Mouse (Mus musculus): Measurements from ENCODE around the gene Tmem38a. TPM values are rescaled to one million over a fixed set of nuclear protein-coding genes. Genes with fewer than 3 reads are reported as not detected.

Tmem38a gene
- polyA plus RNA-seq (2015; fragmentation: Nextera tagmentation; extraction: Ambion mirVana), result 20.9 and 36.5 TPM in 2 replicates

DNA sequence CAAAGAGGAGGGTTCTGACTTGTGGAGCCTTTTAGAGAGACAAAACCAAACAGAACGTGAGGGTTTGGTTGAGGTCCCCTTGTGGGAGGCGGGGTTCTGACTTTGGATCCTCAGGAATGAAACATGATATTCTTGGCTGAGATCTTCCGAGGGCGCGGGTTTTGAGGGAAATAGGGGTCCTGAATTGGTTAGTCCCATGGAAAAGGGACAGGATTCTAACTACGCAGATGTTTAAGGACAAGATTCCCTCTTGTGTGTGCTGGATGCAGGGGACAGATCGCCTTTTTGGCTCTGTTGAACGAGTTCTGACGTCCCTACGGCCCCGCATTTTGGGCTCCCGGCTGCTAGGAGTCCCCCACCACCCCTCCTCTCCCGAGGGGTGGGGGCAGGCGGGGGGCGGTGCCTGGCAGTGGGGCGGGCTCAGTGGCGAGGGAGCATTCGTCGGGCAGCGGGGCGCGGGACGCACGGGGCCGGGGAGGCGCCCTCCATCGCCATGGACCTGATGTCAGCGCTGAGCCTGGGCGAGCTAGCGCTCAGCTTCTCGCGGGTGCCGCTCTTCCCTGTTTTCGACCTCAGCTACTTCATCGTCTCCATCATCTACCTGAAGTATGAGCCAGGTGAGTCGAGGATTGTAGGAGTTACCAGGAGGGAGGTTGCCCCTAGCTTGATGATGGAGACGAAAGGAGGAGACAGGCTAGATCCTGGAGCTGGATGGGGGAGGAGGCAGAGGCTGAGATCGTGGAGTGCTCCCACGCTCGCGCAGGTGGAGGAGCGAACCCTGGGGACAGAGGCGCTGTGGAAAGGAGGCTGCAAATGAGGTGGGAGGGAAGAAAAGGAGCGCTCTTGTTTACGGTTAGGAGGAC lies at the start of gene Tmem38a:
Tmem38a (plus strand) TSS at position 445 of the 863 bp plus-strand sequence.
- no peaks in the 10 kb centered on the region for H3K9me3 ChIP-seq (replicated peaks; ENCODE audit: control insufficient read depth, low read length)
- H3K4me2 ChIP-seq (ENCODE audit: low read depth, low read length), result peak within 1 kb of the TSS; percentile 96
- no peaks in the 10 kb centered on the region for H3K27me3 ChIP-seq (ENCODE audit: control insufficient read depth, insufficient read depth, low read length)
- peak; percentile 26 for ATAC-seq (ENCODE audit: insufficient read depth, low FRiP score)
- peak within 1 kb of the TSS; percentile 76 for H3K4me3 ChIP-seq (replicated peaks; ENCODE audit: low read length)
- peak within 1 kb of the TSS; percentile 99 for H3K27ac ChIP-seq (ENCODE audit: low read length)
- H3K4me1 ChIP-seq (ENCODE audit: control insufficient read depth, insufficient read depth, low read length), result peaks cover 23% of the 10 kb centered on the region
- H3K36me3 ChIP-seq (ENCODE audit: control insufficient read depth, insufficient read depth, low read length), result peaks cover 9% of the 10 kb centered on the region
- WGBS, result under 1% methylated on average over 45 of the region's 45 CpGs
- H3K9ac ChIP-seq (ENCODE audit: low read length), result peak within 1 kb of the TSS; percentile 87

DNA sequence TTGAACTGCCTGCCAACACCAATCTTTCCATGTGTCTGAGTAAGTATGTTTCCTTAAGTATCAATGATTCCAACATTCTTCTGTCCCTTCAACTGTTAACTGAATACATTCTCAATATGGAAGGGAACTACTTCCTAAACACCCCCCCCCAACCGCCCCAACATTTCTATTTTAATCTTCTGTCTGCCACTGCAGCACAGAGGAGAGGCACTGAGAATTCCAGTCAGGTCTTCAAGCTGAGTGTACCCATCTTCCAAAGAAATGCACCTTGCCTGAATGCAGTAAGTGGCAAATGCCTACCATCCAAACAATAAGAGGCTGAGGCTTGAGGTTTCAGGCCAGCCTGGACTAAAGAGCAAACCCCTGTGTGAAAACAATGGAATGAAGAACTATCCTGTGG lies 39.8 kb upstream of the Tmem38a start:
- Histone ChIP-seq H3K4me3 (replicated peaks; ENCODE audit: low read length) (no peak overlapping the region), H3K9ac (ENCODE audit: low read length) (no peak overlapping the region), H3K36me3 (ENCODE audit: control insufficient read depth, insufficient read depth, low read length) (no peaks in the 10 kb centered on the region), H3K27ac (ENCODE audit: low read length) (no peak overlapping the region), H3K9me3 (replicated peaks; ENCODE audit: control insufficient read depth, low read length) (no peaks in the 10 kb centered on the region), H3K27me3 (ENCODE audit: control insufficient read depth, insufficient read depth, low read length) (no peaks in the 10 kb centered on the region), H3K4me1 (ENCODE audit: control insufficient read depth, insufficient read depth, low read length) (no peaks in the 10 kb centered on the region), H3K4me2 (ENCODE audit: low read depth, low read length) (no peak overlapping the region)
- ATAC-seq (ENCODE audit: insufficient read depth, low FRiP score), result no peak
- 86% methylated on average over 1 of the region's 1 CpGs for WGBS

DNA sequence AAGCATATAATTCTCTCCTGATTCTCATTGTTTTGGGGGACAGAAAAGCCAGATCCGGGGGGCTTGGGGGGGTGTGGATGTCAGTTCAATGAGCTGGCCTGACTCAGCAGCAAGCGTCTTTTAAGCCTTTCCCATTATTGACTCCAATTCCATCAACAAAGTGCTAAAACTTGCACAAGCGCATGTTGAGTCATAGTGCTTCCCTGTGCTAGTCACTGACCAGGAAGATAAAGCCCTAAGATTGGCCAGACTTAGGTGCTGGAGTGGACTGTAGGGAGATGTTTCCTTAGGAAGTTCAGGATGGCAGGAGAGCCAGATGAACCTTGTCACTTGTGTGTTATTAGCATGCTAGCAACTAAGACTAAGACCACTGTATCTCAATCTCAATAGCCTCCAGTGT lies 37.0 kb upstream of the Tmem38a start:
- no peaks in the 10 kb centered on the region for H3K36me3 ChIP-seq (ENCODE audit: control insufficient read depth, insufficient read depth, low read length)
- no peak overlapping the region for H3K27ac ChIP-seq (ENCODE audit: low read length)
- no peak overlapping the region for H3K9ac ChIP-seq (ENCODE audit: low read length)
- H3K27me3 ChIP-seq (ENCODE audit: control insufficient read depth, insufficient read depth, low read length), result no peaks in the 10 kb centered on the region
- 89% methylated on average over 3 of the region's 3 CpGs for WGBS
- no peak for ATAC-seq (ENCODE audit: insufficient read depth, low FRiP score)
- no peak overlapping the region for H3K4me3 ChIP-seq (replicated peaks; ENCODE audit: low read length)
- no peaks in the 10 kb centered on the region for H3K9me3 ChIP-seq (replicated peaks; ENCODE audit: control insufficient read depth, low read length)
- no peak overlapping the region for H3K4me2 ChIP-seq (ENCODE audit: low read depth, low read length)
- H3K4me1 ChIP-seq (ENCODE audit: control insufficient read depth, insufficient read depth, low read length), result no peaks in the 10 kb centered on the region

DNA sequence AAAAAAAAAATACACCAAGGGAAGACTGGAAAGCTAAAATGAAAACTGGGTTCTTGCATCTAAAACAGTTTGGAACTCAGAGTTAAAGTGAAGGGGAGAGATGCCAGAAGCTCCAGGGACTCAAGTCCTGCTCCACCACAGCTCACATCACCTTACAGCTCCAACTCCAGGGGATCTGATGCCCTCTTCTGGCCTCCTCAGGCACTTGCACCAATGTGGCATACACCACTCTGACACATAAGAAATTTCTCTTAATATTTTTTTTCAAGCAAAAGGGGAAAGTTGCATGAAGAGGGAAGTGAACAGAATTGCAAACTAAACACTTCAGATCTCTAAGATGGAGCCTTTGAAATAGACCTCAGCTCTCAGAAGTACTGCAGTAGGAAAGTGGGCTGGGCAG lies 32.6 kb upstream of the Tmem38a start:
- Histone ChIP-seq H3K9ac (ENCODE audit: low read length) (no peak overlapping the region), H3K36me3 (ENCODE audit: control insufficient read depth, insufficient read depth, low read length) (no peaks in the 10 kb centered on the region), H3K27ac (ENCODE audit: low read length) (no peak overlapping the region), H3K27me3 (ENCODE audit: control insufficient read depth, insufficient read depth, low read length) (no peaks in the 10 kb centered on the region), H3K4me2 (ENCODE audit: low read depth, low read length) (no peak overlapping the region), H3K4me1 (ENCODE audit: control insufficient read depth, insufficient read depth, low read length) (no peaks in the 10 kb centered on the region), H3K9me3 (replicated peaks; ENCODE audit: control insufficient read depth, low read length) (no peaks in the 10 kb centered on the region), H3K4me3 (replicated peaks; ENCODE audit: low read length) (no peak overlapping the region)
- ATAC-seq (ENCODE audit: insufficient read depth, low FRiP score), result no peak

DNA sequence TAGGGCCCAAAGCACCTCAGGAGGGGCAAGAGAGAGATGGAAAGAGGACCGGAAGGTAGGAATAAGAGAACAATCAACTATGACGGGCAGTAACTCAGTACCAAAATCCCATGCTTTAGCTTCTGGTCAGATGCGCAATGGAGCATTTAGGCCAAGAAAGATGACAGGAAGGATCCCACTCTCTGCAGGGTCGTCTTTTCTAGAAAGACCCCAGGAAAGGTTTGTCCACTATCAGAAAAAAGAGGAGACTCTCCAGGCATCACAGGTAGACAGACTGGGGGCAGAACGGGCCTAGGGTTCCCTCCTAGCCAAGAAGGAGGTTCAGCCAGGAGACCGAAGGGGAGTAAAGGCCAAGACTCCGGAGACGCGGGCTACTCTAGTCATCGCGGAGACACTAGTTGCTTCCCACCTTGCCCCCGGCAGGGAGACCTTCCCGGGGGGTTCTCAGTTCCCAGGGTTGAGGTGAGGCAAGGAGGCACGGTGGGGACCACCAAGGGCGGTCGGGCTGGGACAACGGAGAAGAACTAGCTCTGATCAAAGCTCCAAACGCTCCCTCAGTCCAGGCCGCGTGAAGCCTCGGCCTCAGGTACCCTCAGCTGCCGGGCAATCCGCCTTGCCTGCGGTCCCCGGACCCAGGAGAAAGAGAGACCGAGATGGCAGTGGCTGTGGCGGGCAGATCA lies 24.6 kb upstream of the Tmem38a start:
- Histone ChIP-seq H3K4me1 (ENCODE audit: control insufficient read depth, insufficient read depth, low read length) (peaks cover 25% of the 10 kb centered on the region), H3K4me3 (replicated peaks; ENCODE audit: low read length) (peak overlapping the region; percentile 82), H3K9ac (ENCODE audit: low read length) (peak overlapping the region; percentile 97), H3K27ac (ENCODE audit: low read length) (peak overlapping the region; percentile 63; the same call in 1 of the 2 replicates), H3K9me3 (replicated peaks; ENCODE audit: control insufficient read depth, low read length) (no peaks in the 10 kb centered on the region), H3K27me3 (ENCODE audit: control insufficient read depth, insufficient read depth, low read length) (no peaks in the 10 kb centered on the region), H3K36me3 (ENCODE audit: control insufficient read depth, insufficient read depth, low read length) (no peaks in the 10 kb centered on the region), H3K4me2 (ENCODE audit: low read depth, low read length) (peak overlapping the region; percentile 85)
- no peak for ATAC-seq (ENCODE audit: insufficient read depth, low FRiP score)
- 1% methylated on average over 27 of the region's 27 CpGs for WGBS

DNA sequence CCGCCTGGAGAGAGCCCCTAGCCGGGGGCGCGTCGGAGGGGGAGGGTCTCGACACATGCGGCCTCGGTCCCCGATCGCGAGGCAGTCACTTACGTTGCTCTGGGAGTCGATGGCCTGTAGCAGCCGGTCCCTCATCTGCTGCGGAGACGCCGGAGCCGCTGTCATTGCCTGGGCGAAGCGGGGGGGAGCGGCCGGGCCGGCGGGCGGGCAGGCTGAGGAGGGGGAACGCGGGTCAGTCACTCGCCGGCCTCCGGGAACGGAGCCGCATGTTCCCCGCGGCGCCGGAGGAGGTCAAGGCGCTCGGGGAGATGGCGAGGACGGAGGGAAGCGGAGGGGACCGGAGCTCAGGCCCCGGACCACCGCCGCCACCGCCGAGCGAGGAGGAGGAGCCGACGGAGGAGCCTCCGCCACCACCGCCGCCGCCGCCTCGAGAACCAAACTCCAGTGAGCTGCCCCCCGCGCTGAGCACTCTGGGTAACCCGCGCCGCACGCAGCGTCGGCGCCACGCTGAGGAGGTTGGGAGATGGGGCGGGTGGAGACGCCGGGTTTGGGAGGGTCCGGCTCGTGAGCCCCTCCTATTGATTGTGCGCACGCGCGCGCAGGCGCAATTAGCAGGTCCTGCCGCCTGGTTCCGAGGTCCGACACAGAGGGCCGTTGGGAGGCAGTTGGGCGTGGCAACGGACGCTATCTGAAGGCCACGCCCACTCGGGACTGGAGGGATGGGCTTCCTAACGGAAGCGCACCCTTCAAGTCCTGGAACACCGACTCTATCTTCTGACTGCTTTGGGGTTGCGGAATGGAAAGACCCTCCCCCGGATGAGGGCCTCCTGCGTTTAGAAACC lies 23.8 kb upstream of the Tmem38a start, which contains the start of gene Med26:
Med26 (minus strand) TSS at position 469 of the 842 bp plus-strand sequence.
- Histone ChIP-seq H3K9ac (ENCODE audit: low read length) (peak within 1 kb of the TSS; percentile 97), H3K4me3 (replicated peaks; ENCODE audit: low read length) (peak within 1 kb of the TSS; percentile 82), H3K27me3 (ENCODE audit: control insufficient read depth, insufficient read depth, low read length) (no peaks in the 10 kb centered on the region), H3K9me3 (replicated peaks; ENCODE audit: control insufficient read depth, low read length) (no peaks in the 10 kb centered on the region), H3K27ac (ENCODE audit: low read length) (peak within 1 kb of the TSS; percentile 93), H3K4me1 (ENCODE audit: control insufficient read depth, insufficient read depth, low read length) (peaks cover 25% of the 10 kb centered on the region), H3K4me2 (ENCODE audit: low read depth, low read length) (peak within 1 kb of the TSS; percentile 85), H3K36me3 (ENCODE audit: control insufficient read depth, insufficient read depth, low read length) (no peaks in the 10 kb centered on the region)
- WGBS, result under 1% methylated on average over 83 of the region's 92 CpGs
- ATAC-seq (ENCODE audit: insufficient read depth, low FRiP score), result peak; percentile 97

DNA sequence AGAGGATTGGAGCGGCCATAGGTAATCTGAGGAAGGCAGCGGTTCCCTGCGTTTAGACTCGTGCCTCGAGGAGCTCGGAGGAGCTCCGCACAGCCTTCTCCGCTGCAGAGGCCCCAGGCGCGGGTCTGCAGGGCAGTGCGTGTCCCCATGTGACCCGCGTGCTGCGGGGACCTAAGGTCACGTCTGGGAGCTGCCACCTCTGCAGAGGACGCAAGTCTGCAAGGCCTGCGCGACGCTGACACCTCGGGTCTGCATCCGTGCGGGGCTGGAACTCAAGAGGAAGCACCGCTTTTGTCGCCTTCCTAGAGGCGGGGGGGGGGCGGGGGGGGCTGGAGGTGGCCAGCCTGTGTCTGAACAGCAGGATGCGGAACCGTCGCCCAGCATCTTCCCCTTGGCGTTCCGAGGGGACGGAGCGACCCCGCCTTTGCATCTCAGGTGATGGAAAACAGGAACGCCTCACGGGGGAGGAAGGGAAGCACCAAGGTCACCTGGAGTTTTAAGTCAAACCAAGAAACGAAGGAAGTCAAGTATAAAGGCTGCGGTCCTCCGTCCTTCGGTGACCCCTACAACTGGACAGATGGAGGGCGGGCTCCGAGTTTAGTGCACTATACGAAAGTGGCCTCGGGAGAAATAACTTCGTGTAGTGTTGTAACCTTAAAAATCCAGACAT lies 23.1 kb upstream of the Tmem38a start:
- peak overlapping the region; percentile 77 for H3K9ac ChIP-seq (ENCODE audit: low read length)
- H3K27ac ChIP-seq (ENCODE audit: low read length), result peak overlapping the region; percentile 93
- H3K9me3 ChIP-seq (replicated peaks; ENCODE audit: control insufficient read depth, low read length), result no peaks in the 10 kb centered on the region
- WGBS, result under 1% methylated on average over 45 of the region's 45 CpGs
- H3K4me2 ChIP-seq (ENCODE audit: low read depth, low read length), result peak overlapping the region; percentile 84
- no peak for ATAC-seq (ENCODE audit: insufficient read depth, low FRiP score)
- H3K4me3 ChIP-seq (replicated peaks; ENCODE audit: low read length), result peak overlapping the region; percentile 82
- no peaks in the 10 kb centered on the region for H3K27me3 ChIP-seq (ENCODE audit: control insufficient read depth, insufficient read depth, low read length)
- H3K36me3 ChIP-seq (ENCODE audit: control insufficient read depth, insufficient read depth, low read length), result peaks cover 3% of the 10 kb centered on the region; the same call in 1 of the 2 replicates
- peaks cover 25% of the 10 kb centered on the region for H3K4me1 ChIP-seq (ENCODE audit: control insufficient read depth, insufficient read depth, low read length)

DNA sequence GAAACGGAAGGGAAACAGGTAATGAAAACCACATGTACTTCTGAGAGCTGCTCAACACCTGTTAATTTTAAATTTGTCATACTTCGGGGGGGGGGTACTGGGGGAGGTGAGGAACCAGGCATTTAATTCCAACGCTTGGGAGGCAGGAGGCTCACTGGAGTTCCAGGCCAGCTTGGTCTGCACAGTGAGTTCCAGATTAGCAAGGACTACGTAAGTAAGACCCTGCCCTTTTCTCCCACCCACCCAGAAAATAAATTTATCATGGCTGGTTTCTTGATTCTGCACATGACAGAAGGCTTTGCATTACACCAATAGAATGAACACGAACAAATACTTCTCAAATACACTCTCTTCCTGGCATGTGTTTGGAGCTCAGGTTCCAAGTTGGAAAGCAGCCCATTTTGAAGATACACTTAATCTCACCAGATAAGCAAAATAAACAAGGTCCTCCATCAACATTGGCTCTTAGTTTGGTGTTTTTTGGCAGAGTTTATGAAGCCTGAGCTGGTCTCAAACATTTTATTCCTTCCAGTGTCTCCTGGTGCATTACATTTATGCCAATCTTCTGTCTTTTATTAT lies 22.5 kb upstream of the Tmem38a start:
- peaks cover 25% of the 10 kb centered on the region for H3K4me1 ChIP-seq (ENCODE audit: control insufficient read depth, insufficient read depth, low read length)
- peak overlapping the region; percentile 82 for H3K4me3 ChIP-seq (replicated peaks; ENCODE audit: low read length)
- 3% methylated on average over 5 of the region's 5 CpGs for WGBS
- peak overlapping the region; percentile 93 for H3K27ac ChIP-seq (ENCODE audit: low read length)
- H3K4me2 ChIP-seq (ENCODE audit: low read depth, low read length), result peak overlapping the region; percentile 84
- peak overlapping the region; percentile 77 for H3K9ac ChIP-seq (ENCODE audit: low read length)
- no peak for ATAC-seq (ENCODE audit: insufficient read depth, low FRiP score)
- no peaks in the 10 kb centered on the region for H3K27me3 ChIP-seq (ENCODE audit: control insufficient read depth, insufficient read depth, low read length)
- H3K9me3 ChIP-seq (replicated peaks; ENCODE audit: control insufficient read depth, low read length), result no peaks in the 10 kb centered on the region
- H3K36me3 ChIP-seq (ENCODE audit: control insufficient read depth, insufficient read depth, low read length), result peaks cover 3% of the 10 kb centered on the region; the same call in 1 of the 2 replicates

Data from stomach, embryonic 16.5 days (tissue).